Mouse (Mus musculus): ENCODE data around the gene Adrm1. TPM values are rescaled to one million over a fixed set of nuclear protein-coding genes. Genes with fewer than 3 reads are reported as not detected.
A peak's percentile ranks its signal among the peaks of the same experiment; 100 is the strongest.

Gene Adrm1
- polyA plus RNA-seq, 1 experiment from 2014 or later = 202 TPM

DNA sequence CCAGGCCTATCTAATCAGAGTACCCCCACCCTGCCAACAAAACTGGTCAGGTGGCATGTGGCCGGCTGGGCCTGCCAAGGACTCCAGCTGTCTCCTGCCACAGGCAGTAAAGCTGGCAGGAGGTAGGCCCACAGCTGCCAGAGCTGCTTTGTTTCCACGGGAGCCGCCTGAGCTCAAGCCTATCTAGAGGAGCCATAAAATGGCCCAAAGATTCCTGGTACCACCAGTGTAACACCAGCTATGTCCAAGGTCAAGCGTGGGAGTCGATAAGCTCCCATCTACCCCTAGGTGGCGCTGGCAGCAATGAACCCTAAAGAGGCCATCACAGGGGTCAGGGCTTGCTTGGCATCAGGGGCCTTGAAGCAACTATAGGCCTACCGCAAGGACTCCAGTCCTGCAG, 36.6 kb downstream of the Adrm1 start:
- 58% methylated on average over 7 of the region's 7 CpGs for WGBS
- Histone ChIP-seq H3K9ac (replicated peaks; ENCODE audit: low read depth, low read length) (no peak overlapping the region), H3K27me3 (replicated peaks; ENCODE audit: control insufficient read depth, insufficient read depth, low read length) (no peaks in the 10 kb centered on the region), H3K4me1 (replicated peaks; ENCODE audit: control insufficient read depth, insufficient read depth, low read length) (peaks cover 5% of the 10 kb centered on the region; the same call in 1 of the 2 replicates), H3K36me3 (ENCODE audit: control insufficient read depth, insufficient read depth) (no peaks in the 10 kb centered on the region), H3K4me3 (replicated peaks; ENCODE audit: low read length) (no peak overlapping the region), H3K27ac (ENCODE audit: low read length) (no peak overlapping the region), H3K9me3 (ENCODE audit: control insufficient read depth, low read length) (no peaks in the 10 kb centered on the region; the same call in 1 of the 2 replicates), H3K4me2 (ENCODE audit: low read length) (no peak overlapping the region)
- peak; percentile 59 for ATAC-seq

DNA sequence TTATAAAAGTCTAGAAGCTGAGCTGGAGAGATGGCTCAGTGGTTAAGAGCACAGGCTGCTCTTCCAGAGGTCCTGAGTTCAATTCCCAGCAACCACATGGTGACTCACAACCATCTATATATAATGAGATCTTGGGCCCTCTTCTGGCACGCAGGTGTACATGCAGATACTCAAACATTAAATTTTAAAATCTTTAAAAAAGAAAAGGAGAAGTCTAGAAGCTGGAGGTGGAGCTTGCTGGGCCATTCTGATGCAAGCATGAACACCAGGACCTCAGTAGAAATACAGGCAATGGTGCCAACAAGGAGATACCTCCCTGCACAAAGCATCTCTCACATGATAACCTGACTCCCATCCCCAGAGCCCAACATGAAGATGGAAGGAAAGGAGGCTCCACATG, 37.7 kb downstream of the Adrm1 start:
- 60% methylated on average over 1 of the region's 1 CpGs for WGBS
- H3K4me2 ChIP-seq (ENCODE audit: low read length) = no peak overlapping the region
- no peaks in the 10 kb centered on the region for H3K27me3 ChIP-seq (replicated peaks; ENCODE audit: control insufficient read depth, insufficient read depth, low read length)
- H3K9me3 ChIP-seq (ENCODE audit: control insufficient read depth, low read length) = no peaks in the 10 kb centered on the region; the same call in 1 of the 2 replicates
- peaks cover 5% of the 10 kb centered on the region; the same call in 1 of the 2 replicates for H3K4me1 ChIP-seq (replicated peaks; ENCODE audit: control insufficient read depth, insufficient read depth, low read length)
- H3K9ac ChIP-seq (replicated peaks; ENCODE audit: low read depth, low read length) = no peak overlapping the region
- H3K36me3 ChIP-seq (ENCODE audit: control insufficient read depth, insufficient read depth) = no peaks in the 10 kb centered on the region
- no peak overlapping the region for H3K27ac ChIP-seq (ENCODE audit: low read length)
- no peak for ATAC-seq
- no peak overlapping the region for H3K4me3 ChIP-seq (replicated peaks; ENCODE audit: low read length)

DNA sequence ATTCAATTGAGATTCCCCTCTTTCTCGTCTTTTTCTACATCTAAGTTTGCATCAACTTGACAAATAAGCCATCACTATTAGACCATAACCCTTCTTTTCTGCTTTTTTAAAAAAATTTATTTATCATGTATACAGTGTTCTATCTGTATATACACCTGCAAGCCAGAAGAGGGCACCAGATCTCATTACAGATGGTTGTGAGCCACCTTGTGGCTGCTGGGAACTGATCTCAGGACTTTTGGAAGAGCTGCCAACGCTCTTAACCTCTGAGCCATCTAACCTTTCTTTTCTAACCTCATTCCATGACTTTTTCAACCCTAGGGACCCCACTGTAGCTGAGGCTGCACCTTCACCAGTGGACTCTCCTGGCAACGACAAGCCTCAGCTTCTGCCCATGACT, 41.0 kb downstream of the Adrm1 start:
- H3K9me3 ChIP-seq (ENCODE audit: control insufficient read depth, low read length) = no peaks in the 10 kb centered on the region; the same call in 1 of the 2 replicates
- WGBS = 96% methylated on average over 3 of the region's 3 CpGs

DNA sequence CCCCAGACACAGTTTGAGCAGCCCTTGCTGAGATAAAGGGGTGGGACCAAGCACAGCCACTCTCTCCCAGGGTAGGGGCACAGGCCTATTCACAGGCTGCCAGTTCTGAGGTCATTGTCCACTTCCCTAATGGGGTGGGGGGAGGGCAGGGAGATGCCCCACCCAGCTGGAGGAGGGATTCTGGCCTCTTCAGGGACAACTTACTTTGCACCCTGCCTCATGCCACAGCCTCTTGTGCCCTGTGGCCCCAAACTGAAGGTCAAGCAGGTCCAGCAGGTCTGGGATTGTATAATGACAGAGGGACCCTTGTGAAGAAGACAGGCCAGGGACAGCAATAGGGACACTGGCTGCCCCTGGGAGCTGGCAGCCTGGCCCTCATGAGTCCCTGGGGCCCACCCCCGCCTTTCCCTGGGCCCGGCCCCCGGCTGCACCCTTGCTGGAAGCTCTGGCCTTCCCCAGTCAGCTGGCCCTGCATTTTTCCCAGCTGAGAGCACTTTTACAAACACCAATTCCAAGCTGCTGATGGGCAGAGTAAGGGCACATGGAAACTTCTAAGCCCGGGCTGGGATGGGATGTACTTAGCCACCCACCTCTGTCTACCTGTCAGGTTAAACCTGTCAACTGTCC, 43.2 kb downstream of the Adrm1 start:
- H3K9ac ChIP-seq (replicated peaks; ENCODE audit: low read depth, low read length) = no peak overlapping the region
- no peaks in the 10 kb centered on the region for H3K36me3 ChIP-seq (ENCODE audit: control insufficient read depth, insufficient read depth)
- WGBS = 71% methylated on average over 4 of the region's 4 CpGs
- no peaks in the 10 kb centered on the region; the same call in 1 of the 2 replicates for H3K9me3 ChIP-seq (ENCODE audit: control insufficient read depth, low read length)
- no peak overlapping the region for H3K27ac ChIP-seq (ENCODE audit: low read length)
- no peaks in the 10 kb centered on the region for H3K27me3 ChIP-seq (replicated peaks; ENCODE audit: control insufficient read depth, insufficient read depth, low read length)
- H3K4me1 ChIP-seq (replicated peaks; ENCODE audit: control insufficient read depth, insufficient read depth, low read length) = peaks cover 8% of the 10 kb centered on the region
- H3K4me3 ChIP-seq (replicated peaks; ENCODE audit: low read length) = no peak overlapping the region
- no peak for ATAC-seq
- no peak overlapping the region for H3K4me2 ChIP-seq (ENCODE audit: low read length)

More for the DNA sequence above, 41.0 kb downstream of the Adrm1 start:
- Histone ChIP-seq H3K36me3 (ENCODE audit: control insufficient read depth, insufficient read depth) (no peaks in the 10 kb centered on the region), H3K27me3 (replicated peaks; ENCODE audit: control insufficient read depth, insufficient read depth, low read length) (no peaks in the 10 kb centered on the region), H3K4me2 (ENCODE audit: low read length) (no peak overlapping the region), H3K4me1 (replicated peaks; ENCODE audit: control insufficient read depth, insufficient read depth, low read length) (peaks cover 5% of the 10 kb centered on the region), H3K9ac (replicated peaks; ENCODE audit: low read depth, low read length) (no peak overlapping the region), H3K4me3 (replicated peaks; ENCODE audit: low read length) (no peak overlapping the region), H3K27ac (ENCODE audit: low read length) (no peak overlapping the region)
- no peak for ATAC-seq

DNA sequence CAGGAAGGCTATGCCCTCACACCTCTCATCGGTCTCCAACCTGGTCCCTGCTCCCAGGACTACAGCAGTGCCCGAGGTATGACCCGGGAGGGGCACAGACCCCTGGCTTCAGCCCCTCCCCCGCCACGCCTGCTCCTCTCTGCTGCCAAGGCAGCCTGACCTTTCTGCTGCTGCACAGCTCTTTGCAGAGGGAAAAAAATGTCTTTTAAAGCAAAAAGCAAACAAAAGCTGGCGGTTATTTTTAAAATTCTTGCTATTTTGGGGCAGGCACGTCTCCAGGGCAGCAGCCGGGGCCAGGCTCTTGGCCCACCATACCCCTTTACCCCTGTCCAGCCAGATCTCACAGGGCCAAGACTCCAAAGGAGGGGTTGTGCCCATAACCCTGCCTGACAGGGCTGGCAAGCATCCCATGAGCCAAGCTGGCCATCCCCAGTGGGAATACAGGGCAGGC, 43.8 kb downstream of the Adrm1 start:
- no peaks in the 10 kb centered on the region; the same call in 1 of the 2 replicates for H3K9me3 ChIP-seq (ENCODE audit: control insufficient read depth, low read length)
- no peak overlapping the region for H3K27ac ChIP-seq (ENCODE audit: low read length)
- ATAC-seq = no peak
- H3K4me2 ChIP-seq (ENCODE audit: low read length) = no peak overlapping the region
- no peaks in the 10 kb centered on the region for H3K27me3 ChIP-seq (replicated peaks; ENCODE audit: control insufficient read depth, insufficient read depth, low read length)
- WGBS = 78% methylated on average over 8 of the region's 8 CpGs
- no peaks in the 10 kb centered on the region for H3K36me3 ChIP-seq (ENCODE audit: control insufficient read depth, insufficient read depth)
- peaks cover 8% of the 10 kb centered on the region for H3K4me1 ChIP-seq (replicated peaks; ENCODE audit: control insufficient read depth, insufficient read depth, low read length)
- H3K4me3 ChIP-seq (replicated peaks; ENCODE audit: low read length) = no peak overlapping the region
- no peak overlapping the region for H3K9ac ChIP-seq (replicated peaks; ENCODE audit: low read depth, low read length)

DNA sequence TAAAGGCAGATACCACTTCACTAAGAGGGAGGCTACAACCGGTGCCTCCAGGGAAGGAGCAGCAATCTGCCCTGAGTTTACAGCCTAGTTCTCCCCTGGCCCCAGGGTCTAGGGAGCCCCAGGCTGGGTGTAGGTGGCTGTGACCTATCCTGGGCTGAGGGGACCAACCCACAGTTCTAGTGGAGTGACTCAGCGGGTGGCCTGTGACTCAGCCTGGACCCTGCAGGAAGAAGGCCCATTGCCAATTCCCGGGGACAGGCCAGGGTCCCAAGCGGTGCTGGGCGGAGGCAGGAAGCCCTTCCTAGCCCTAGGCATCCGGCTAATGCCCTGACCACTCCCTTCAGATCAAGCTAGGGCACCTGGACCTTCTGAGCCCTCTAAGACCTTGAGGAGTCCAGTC, 44.7 kb downstream of the Adrm1 start:
- no peaks in the 10 kb centered on the region for H3K36me3 ChIP-seq (ENCODE audit: control insufficient read depth, insufficient read depth)
- no peak overlapping the region for H3K4me2 ChIP-seq (ENCODE audit: low read length)
- H3K27me3 ChIP-seq (replicated peaks; ENCODE audit: control insufficient read depth, insufficient read depth, low read length) = no peaks in the 10 kb centered on the region
- 88% methylated on average over 6 of the region's 6 CpGs for WGBS
- peaks cover 8% of the 10 kb centered on the region for H3K4me1 ChIP-seq (replicated peaks; ENCODE audit: control insufficient read depth, insufficient read depth, low read length)
- no peak for ATAC-seq
- no peaks in the 10 kb centered on the region; the same call in 1 of the 2 replicates for H3K9me3 ChIP-seq (ENCODE audit: control insufficient read depth, low read length)
- no peak overlapping the region for H3K4me3 ChIP-seq (replicated peaks; ENCODE audit: low read length)
- H3K27ac ChIP-seq (ENCODE audit: low read length) = no peak overlapping the region
- no peak overlapping the region for H3K9ac ChIP-seq (replicated peaks; ENCODE audit: low read depth, low read length)

DNA sequence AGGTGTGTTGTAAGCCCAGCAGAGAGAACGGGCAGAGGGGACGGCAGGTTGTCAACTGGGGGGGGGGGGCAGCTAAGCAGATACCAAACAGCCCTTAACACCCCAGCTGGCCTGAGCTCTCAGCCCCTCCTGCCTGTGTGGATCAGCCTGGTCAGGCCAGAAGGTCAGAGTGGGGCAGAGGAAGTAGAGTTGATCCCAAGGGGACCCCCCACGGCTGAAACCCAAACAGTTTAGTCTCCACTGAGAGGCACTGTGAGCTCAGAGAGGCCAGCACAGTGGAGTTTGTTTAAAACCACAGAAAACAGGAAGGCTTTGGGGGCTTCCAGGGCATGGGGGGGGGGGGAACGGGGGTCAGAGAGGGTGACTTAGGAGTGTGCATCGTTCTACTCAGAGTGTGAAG, 45.6 kb downstream of the Adrm1 start:
- H3K27me3 ChIP-seq (replicated peaks; ENCODE audit: control insufficient read depth, insufficient read depth, low read length) = no peaks in the 10 kb centered on the region
- H3K4me2 ChIP-seq (ENCODE audit: low read length) = no peak overlapping the region
- no peak for ATAC-seq
- peaks cover 8% of the 10 kb centered on the region for H3K4me1 ChIP-seq (replicated peaks; ENCODE audit: control insufficient read depth, insufficient read depth, low read length)
- no peak overlapping the region for H3K4me3 ChIP-seq (replicated peaks; ENCODE audit: low read length)
- H3K36me3 ChIP-seq (ENCODE audit: control insufficient read depth, insufficient read depth) = no peaks in the 10 kb centered on the region
- no peak overlapping the region for H3K27ac ChIP-seq (ENCODE audit: low read length)
- H3K9me3 ChIP-seq (ENCODE audit: control insufficient read depth, low read length) = no peaks in the 10 kb centered on the region; the same call in 1 of the 2 replicates
- no peak overlapping the region for H3K9ac ChIP-seq (replicated peaks; ENCODE audit: low read depth, low read length)
- 70% methylated on average over 5 of the region's 5 CpGs for WGBS

DNA sequence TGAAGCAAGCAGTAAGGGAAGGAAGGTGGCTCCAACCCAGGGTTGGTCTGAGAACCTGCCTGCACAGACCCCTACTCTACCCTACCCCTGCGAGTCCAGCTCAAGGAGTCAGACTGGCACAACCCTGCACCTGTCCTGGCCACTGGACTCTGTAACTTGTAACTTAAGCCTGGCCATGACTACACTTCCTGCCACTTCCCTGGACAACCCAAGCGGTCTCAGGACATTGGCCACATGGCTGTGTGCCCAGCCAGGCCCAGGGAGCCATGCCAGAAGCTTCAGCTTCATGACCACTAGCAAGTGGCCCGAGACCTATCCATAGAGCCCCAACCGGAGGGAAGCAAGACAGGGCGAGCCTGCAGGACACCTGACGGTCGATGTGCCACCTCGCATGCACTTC, 46.3 kb downstream of the Adrm1 start:
- Histone ChIP-seq H3K27me3 (replicated peaks; ENCODE audit: control insufficient read depth, insufficient read depth, low read length) (no peaks in the 10 kb centered on the region), H3K4me1 (replicated peaks; ENCODE audit: control insufficient read depth, insufficient read depth, low read length) (peaks cover 12% of the 10 kb centered on the region), H3K9me3 (ENCODE audit: control insufficient read depth, low read length) (no peaks in the 10 kb centered on the region), H3K9ac (replicated peaks; ENCODE audit: low read depth, low read length) (no peak overlapping the region), H3K4me2 (ENCODE audit: low read length) (no peak overlapping the region), H3K36me3 (ENCODE audit: control insufficient read depth, insufficient read depth) (no peaks in the 10 kb centered on the region), H3K27ac (ENCODE audit: low read length) (no peak overlapping the region), H3K4me3 (replicated peaks; ENCODE audit: low read length) (no peak overlapping the region)
- 88% methylated on average over 8 of the region's 8 CpGs for WGBS
- ATAC-seq = no peak

DNA sequence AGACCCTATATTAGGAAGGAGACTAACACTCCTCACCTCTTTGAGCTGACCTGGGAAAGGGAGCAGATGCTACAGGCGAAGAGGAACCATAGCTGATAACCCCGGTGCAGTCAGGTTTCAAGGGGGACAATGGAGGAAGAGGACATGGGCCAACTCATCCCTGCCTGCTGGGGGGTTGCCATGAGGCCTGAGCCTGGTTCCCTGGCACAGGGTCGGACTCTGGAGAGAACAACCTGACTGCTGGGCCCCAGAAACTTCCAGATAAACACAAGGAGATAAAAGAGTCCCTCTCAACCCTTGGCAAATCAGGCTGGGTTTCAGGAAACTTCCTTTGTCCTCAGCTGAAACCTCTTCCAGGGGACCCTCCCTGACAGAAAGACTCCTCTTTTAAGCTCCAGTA, 47.0 kb downstream of the Adrm1 start:
- Histone ChIP-seq H3K27me3 (replicated peaks; ENCODE audit: control insufficient read depth, insufficient read depth, low read length) (no peaks in the 10 kb centered on the region), H3K4me1 (replicated peaks; ENCODE audit: control insufficient read depth, insufficient read depth, low read length) (peaks cover 12% of the 10 kb centered on the region), H3K9me3 (ENCODE audit: control insufficient read depth, low read length) (no peaks in the 10 kb centered on the region), H3K4me2 (ENCODE audit: low read length) (no peak overlapping the region), H3K27ac (ENCODE audit: low read length) (no peak overlapping the region), H3K36me3 (ENCODE audit: control insufficient read depth, insufficient read depth) (no peaks in the 10 kb centered on the region), H3K9ac (replicated peaks; ENCODE audit: low read depth, low read length) (no peak overlapping the region), H3K4me3 (replicated peaks; ENCODE audit: low read length) (no peak overlapping the region)
- ATAC-seq = no peak
- WGBS = 69% methylated on average over 3 of the region's 3 CpGs
